Mouse (Mus musculus): ENCODE results near the gene Cabcoco1.

GRCm38 (mm10) chr10:68472799-68473198, 68.9 kb downstream of the Cabcoco1 start:
- TF ChIP-seq POLR2A (IDR thresholded peaks at IDR 0.05; ENCODE audit: borderline replicate concordance, extremely low read depth, insufficient read depth, insufficient read length, poor library complexity, severe bottlenecking) (no peak), CTCF (IDR thresholded peaks at IDR 0.05; ENCODE audit: borderline replicate concordance, extremely low read depth, insufficient read depth, insufficient read length) (no peak)

All from brain, embryonic 14.5 days (tissue).